Mouse (Mus musculus) kidney, embryonic 16.5 days (tissue): ENCODE measurements at regions not wholly inside any gene's neighbourhood (a gene's known extent, or its start where the extent isn't known, plus 50 kb on each side); places are given as distances from the start of the nearest gene placed in this dataset.

Experiments used
- ATAC-seq: fragments of 200-750 bp; cut with Nextera tagmentation; 2 replicates; pipeline ENCODE4 v1.8.0; 2017; ENCODE audit warnings: moderate TSS enrichment; ENCODE audit not compliant: low FRiP score, low TSS enrichment
- H3K27ac ChIP-seq: fragments of 300-500 bp; sonication (generic); 2 replicates; pipeline ENCODE4 v1.5.1; 2014; ENCODE audit warnings: low read length
- H3K27me3 ChIP-seq: fragments of 300-500 bp; sonication (generic); 2 replicates; pipeline ENCODE4 v1.6.1; 2014; ENCODE audit warnings: low read length, control low read depth, mixed read lengths; ENCODE audit not compliant: insufficient read depth
- H3K36me3 ChIP-seq: fragments of 300-500 bp; sonication (generic); 2 replicates; pipeline ENCODE4 v1.6.1; 2014; ENCODE audit warnings: low read length, control low read depth, mixed read lengths; ENCODE audit not compliant: insufficient read depth
- H3K4me1 ChIP-seq: fragments of 300-500 bp; sonication (generic); 2 replicates; pipeline ENCODE4 v1.6.1; 2014; ENCODE audit warnings: low read length, control low read depth, mixed read lengths; ENCODE audit not compliant: insufficient read depth
- H3K4me2 ChIP-seq: fragments of 300-500 bp; sonication (generic); replicated peaks from 2 replicates; pipeline ENCODE4 v1.6.1; 2014; ENCODE audit warnings: low read depth, low read length
- H3K4me3 ChIP-seq: fragments of 300-500 bp; sonication (generic); 2 replicates; pipeline ENCODE4 v1.5.1; 2014; ENCODE audit warnings: mild to moderate bottlenecking, low read length
- H3K9ac ChIP-seq: fragments of 300-500 bp; sonication (generic); replicated peaks from 2 replicates; pipeline ENCODE4 v1.6.1; 2014; ENCODE audit warnings: low read length
- H3K9me3 ChIP-seq: fragments of 300-500 bp; sonication (generic); 2 replicates; pipeline ENCODE4 v1.6.1; 2016; ENCODE audit warnings: low read length, control low read depth
- WGBS: fragments of 180-500 bp; shearing (Covaris S2); extraction: QIAGEN DNeasy Blood & Tissue Kit; methylation state at CpG from one replicate; pipeline ENCODE4 v1.1.7; 2014; 5-methylcytosine and 5-hydroxymethylcytosine counted together

- no peak overlapping the region for H3K9ac ChIP-seq
- H3K27me3 ChIP-seq, result no peaks in the 10 kb centered on the region
- H3K4me3 ChIP-seq, result no peak overlapping the region
- no peak overlapping the region for H3K4me2 ChIP-seq
- H3K4me1 ChIP-seq, result no peaks in the 10 kb centered on the region
- no peaks in the 10 kb centered on the region for H3K9me3 ChIP-seq
- WGBS, result 29% methylated on average over 5 of the region's 5 CpGs
- no peaks in the 10 kb centered on the region for H3K36me3 ChIP-seq
- peak; percentile 39; the same call in 1 of the 2 replicates for ATAC-seq
- H3K27ac ChIP-seq, result no peak overlapping the region
These were observed 54.0 kb upstream of the Ripor2 start for GRCm38 (mm10) chr13:24527812-24528531.
